Mouse (Mus musculus) olfactory bulb, adult 2 months (tissue): ENCODE results near the gene Olfr1495. TPM values are rescaled to one million over a fixed set of nuclear protein-coding genes. Genes with fewer than 3 reads are reported as not detected.

ENCODE experiments used
- H3K27ac ChIP-seq: fragments of 200-500 bp; 2 replicates; pipeline ENCODE4 v1.5.1; 2012; ENCODE audit warnings: low read depth, low read length; ENCODE audit not compliant: insufficient read depth
- H3K4me1 ChIP-seq: fragments of 200-500 bp; 2 replicates; pipeline ENCODE4 v1.6.1; 2012; ENCODE audit warnings: low read length; ENCODE audit not compliant: control insufficient read depth, insufficient read depth
- H3K4me3 ChIP-seq: fragments of 200-500 bp; 2 replicates; pipeline ENCODE4 v1.5.1; 2012; ENCODE audit warnings: mild to moderate bottlenecking, low read depth, low read length, moderate library complexity; ENCODE audit not compliant: insufficient read depth
- CTCF ChIP-seq: fragments of 200-500 bp; IDR thresholded peaks from 2 replicates; pipeline ENCODE4 v1.5.1; 2012; ENCODE audit warnings: low read depth, mild to moderate bottlenecking, low read length, moderate library complexity; ENCODE audit not compliant: insufficient read depth
- POLR2A ChIP-seq: fragments of 200-500 bp; IDR thresholded peaks from 2 replicates; pipeline ENCODE4 v1.6.1; 2012; ENCODE audit warnings: mild to moderate bottlenecking, low read depth, low read length, moderate library complexity; ENCODE audit not compliant: insufficient read depth
- polyA plus RNA-seq: library from polyadenylated mRNA; stranded (reverse); fragments of >200 nt; gene quantifications from 2 replicates; pipeline ENCODE4 v1.2.4, GENCODE M21; 2012; ENCODE audit warnings: low replicate concordance; ENCODE audit not compliant: missing spikeins, insufficient read depth, insufficient read length

The Olfr1495 gene
- polyA plus RNA-seq, 1 experiment = not detected

GRCm38 (mm10) chr19:13819347-13819746 is 54.9 kb downstream of the Olfr1495 start, which contains the start of gene Olfr1499:
Gene Olfr1499 (minus strand): TSS chr19:13819447.
- no peak within 1 kb of the TSS for H3K4me3 ChIP-seq
- no peak for TF ChIP-seq POLR2A
- no peak for TF ChIP-seq CTCF
- H3K27ac ChIP-seq = no peak within 1 kb of the TSS
- H3K4me1 ChIP-seq = no peaks in the 10 kb centered on the region

Other genes with a start within 250 kb of the Olfr1495 start
- not detected in 2 replicates for gene Olfr1480, start 236.7 kb upstream of the Olfr1495 start, polyA plus RNA-seq
- not detected in 2 replicates for gene Olfr1484, start 181.1 kb upstream of the Olfr1495 start, polyA plus RNA-seq
- gene Olfr1487, start 147.2 kb upstream of the Olfr1495 start, polyA plus RNA-seq = not detected in 2 replicates
- not detected in 2 replicates for gene Olfr1489, start 133.0 kb upstream of the Olfr1495 start, polyA plus RNA-seq
- gene Olfr1490, start 113.5 kb upstream of the Olfr1495 start, polyA plus RNA-seq = not detected in 2 replicates
- not detected in 2 replicates for gene Olfr1491, start 67.3 kb upstream of the Olfr1495 start, polyA plus RNA-seq
- not detected in 2 replicates for gene Olfr1493-ps1, start 41.3 kb upstream of the Olfr1495 start, polyA plus RNA-seq
- not detected in 2 replicates for gene Olfr1494, start 24.9 kb upstream of the Olfr1495 start, polyA plus RNA-seq
- not detected in 2 replicates for gene Olfr1496, start 13.3 kb downstream of the Olfr1495 start, polyA plus RNA-seq
- not detected in 2 replicates for gene Olfr1497, start 33.6 kb downstream of the Olfr1495 start, polyA plus RNA-seq
- not detected in 2 replicates for gene Olfr1499, start 54.8 kb downstream of the Olfr1495 start, polyA plus RNA-seq
- not detected in 2 replicates for gene Olfr1500, start 65.9 kb downstream of the Olfr1495 start, polyA plus RNA-seq
- not detected in 2 replicates for gene Olfr1501, start 86.1 kb downstream of the Olfr1495 start, polyA plus RNA-seq
- gene Olfr1502, start 97.2 kb downstream of the Olfr1495 start, polyA plus RNA-seq = not detected in 2 replicates
- not detected in 2 replicates for gene Olfr1504, start 133.3 kb downstream of the Olfr1495 start, polyA plus RNA-seq
- gene Olfr1505, start 148.9 kb downstream of the Olfr1495 start, polyA plus RNA-seq = not detected in 2 replicates